Mouse (Mus musculus): ENCODE measurements around the gene Ice1. TPM values are rescaled to one million over a fixed set of nuclear protein-coding genes. Genes with fewer than 3 reads are reported as not detected.
A peak's percentile ranks its signal among the peaks of the same experiment; 100 is the strongest.

Gene Ice1
- polyA plus RNA-seq (2015; fragmentation: Nextera tagmentation; extraction: Ambion mirVana): 16.0 and 19.0 TPM in 2 replicates

DNA sequence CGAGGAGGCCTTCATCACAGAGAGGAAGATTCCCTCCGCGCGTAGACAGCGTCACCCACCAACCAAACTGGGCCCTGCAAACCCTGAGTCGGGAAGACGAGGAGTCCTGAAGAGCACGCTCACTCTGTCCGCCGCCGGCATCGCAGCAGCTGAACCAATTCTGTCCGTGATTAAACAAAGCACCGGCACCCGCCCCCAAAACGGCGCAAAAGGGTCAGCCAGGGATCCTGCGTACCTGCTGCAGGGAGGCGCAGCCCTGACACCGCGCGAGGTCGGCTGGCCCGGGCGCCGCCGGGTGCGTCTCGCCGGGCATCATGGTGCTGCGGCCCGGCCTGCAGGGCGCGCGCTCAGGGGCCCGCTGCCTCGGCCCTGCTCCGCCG is at the start of gene Ice1:
Gene Ice1, minus strand, starts transcription at position 353 of the 380 bp plus-strand sequence.
- Histone ChIP-seq H3K4me3 (replicated peaks) (peak within 1 kb of the TSS; percentile 78), H3K9ac (peak within 1 kb of the TSS; percentile 90), H3K4me1 (peaks cover 20% of the 10 kb centered on the region), H3K9me3 (replicated peaks) (no peaks in the 10 kb centered on the region), H3K27me3 (no peaks in the 10 kb centered on the region), H3K4me2 (replicated peaks) (peak within 1 kb of the TSS; percentile 78), H3K36me3 (no peaks in the 10 kb centered on the region), H3K27ac (replicated peaks) (peak within 1 kb of the TSS; percentile 91)
- peak; percentile 41; the same call in 1 of the 2 replicates for ATAC-seq (ENCODE audit: insufficient number of reproducible peaks, low FRiP score, low TSS enrichment, low read depth)
- under 1% methylated on average over 37 of the region's 39 CpGs for WGBS

DNA sequence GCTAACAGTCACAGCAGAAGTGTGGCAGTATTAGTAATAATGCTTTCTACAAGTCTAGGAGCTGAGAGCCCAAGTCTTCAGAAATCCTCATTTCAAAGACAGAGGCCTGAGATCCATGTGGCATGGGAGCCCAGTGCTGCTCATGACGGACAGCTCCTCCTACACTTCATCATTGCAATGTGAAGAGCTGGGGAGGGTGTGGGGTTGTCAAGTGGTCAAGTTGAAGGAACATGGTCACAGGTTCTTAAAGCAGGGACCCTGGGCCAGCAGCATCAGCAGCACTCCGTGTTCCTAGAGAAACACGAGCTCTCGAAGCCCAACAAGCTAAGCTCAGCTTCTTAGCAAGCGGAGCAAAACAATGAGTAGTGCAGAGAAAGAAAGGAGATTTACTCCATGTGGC is 48.4 kb upstream of the Ice1 start:
- H3K27ac ChIP-seq (replicated peaks): no peak overlapping the region
- H3K27me3 ChIP-seq: no peaks in the 10 kb centered on the region; the same call in 1 of the 2 replicates
- no peak overlapping the region for H3K4me2 ChIP-seq (replicated peaks)
- no peaks in the 10 kb centered on the region for H3K36me3 ChIP-seq
- H3K9ac ChIP-seq: no peak overlapping the region
- ATAC-seq (ENCODE audit: insufficient number of reproducible peaks, low FRiP score, low TSS enrichment, low read depth): no peak
- no peak overlapping the region for H3K4me3 ChIP-seq (replicated peaks)
- H3K9me3 ChIP-seq (replicated peaks): no peaks in the 10 kb centered on the region
- no peaks in the 10 kb centered on the region for H3K4me1 ChIP-seq
- WGBS: 70% methylated on average over 5 of the region's 5 CpGs

DNA sequence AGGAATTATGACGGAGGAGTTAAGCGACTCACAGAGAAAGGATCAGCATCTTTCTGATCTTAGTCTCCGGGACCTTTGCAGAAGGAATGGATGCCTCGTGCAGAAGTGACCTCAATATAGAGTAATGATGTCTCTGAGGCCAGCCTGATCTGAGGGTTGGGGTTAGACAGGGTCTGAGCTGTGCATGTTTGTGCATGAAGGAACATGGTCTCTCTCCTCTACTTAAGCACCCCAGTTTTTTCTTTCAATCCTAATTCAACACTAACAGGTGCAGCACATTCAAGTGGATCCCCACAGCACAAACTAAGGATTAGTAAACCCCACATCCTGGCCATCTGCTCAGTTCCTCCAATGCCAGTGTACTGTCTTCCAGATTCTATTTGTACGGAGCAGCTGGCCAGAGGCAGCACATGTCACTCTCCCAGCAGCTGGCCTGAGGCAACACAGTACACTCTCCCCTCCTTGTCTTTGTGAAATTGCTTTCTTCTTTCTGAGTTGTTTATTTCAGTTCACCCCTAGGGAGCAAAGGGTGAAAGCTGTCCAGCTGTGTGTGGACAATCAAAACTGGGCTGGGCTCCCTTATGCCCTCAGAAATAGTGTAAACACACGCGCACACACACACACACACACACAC is 47.7 kb upstream of the Ice1 start:
- no peak overlapping the region for H3K4me2 ChIP-seq (replicated peaks)
- H3K9ac ChIP-seq: no peak overlapping the region
- no peaks in the 10 kb centered on the region for H3K4me1 ChIP-seq
- no peaks in the 10 kb centered on the region for H3K36me3 ChIP-seq
- ATAC-seq (ENCODE audit: insufficient number of reproducible peaks, low FRiP score, low TSS enrichment, low read depth): peak; percentile 41; the same call in 1 of the 2 replicates
- H3K9me3 ChIP-seq (replicated peaks): no peaks in the 10 kb centered on the region
- no peak overlapping the region for H3K4me3 ChIP-seq (replicated peaks)
- 64% methylated on average over 7 of the region's 7 CpGs for WGBS
- no peaks in the 10 kb centered on the region; the same call in 1 of the 2 replicates for H3K27me3 ChIP-seq
- no peak overlapping the region for H3K27ac ChIP-seq (replicated peaks)

DNA sequence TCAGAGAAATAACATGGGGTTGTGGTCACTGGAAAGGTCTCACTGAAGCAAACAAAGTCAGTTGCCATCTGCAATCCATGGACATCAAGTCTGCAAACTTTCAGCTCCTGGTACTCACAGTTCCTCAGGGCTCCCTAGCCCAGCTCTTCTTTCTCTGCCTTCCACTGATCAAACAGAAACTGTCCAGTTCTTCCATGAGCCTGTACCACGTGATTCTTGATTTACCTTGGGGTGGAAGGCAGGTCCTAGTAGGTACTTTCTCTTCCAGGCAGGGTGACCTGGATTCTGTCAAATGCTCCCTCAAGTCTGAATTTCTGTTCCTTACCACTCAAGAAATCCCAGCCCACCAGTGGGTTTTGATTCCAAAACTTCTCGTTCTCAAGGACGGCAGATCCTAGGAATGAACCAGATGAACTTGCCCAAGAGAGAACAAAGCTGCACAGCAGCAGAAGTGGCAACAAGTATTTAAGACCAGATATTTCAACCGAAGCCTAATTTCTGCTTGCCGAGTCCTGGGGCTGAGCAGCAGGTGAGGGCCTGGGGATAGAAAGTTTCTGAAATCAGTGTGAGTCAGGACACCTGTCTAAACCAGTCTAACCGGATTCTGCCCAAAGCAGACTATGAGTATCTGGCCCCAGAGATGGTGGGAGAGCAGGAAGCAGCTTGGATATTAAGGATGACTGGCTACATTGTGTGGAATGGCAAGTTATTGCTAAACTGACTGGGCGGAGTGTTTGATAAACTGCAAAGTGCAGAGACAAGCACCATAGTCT is 44.2 kb upstream of the Ice1 start:
- Histone ChIP-seq H3K27ac (replicated peaks) (no peak overlapping the region), H3K4me1 (no peaks in the 10 kb centered on the region), H3K9me3 (replicated peaks) (no peaks in the 10 kb centered on the region), H3K9ac (no peak overlapping the region), H3K36me3 (no peaks in the 10 kb centered on the region), H3K4me3 (replicated peaks) (no peak overlapping the region), H3K27me3 (no peaks in the 10 kb centered on the region; the same call in 1 of the 2 replicates), H3K4me2 (replicated peaks) (no peak overlapping the region)
- ATAC-seq (ENCODE audit: insufficient number of reproducible peaks, low FRiP score, low TSS enrichment, low read depth): peak; percentile 41; the same call in 1 of the 2 replicates
- 68% methylated on average over 7 of the region's 7 CpGs for WGBS

DNA sequence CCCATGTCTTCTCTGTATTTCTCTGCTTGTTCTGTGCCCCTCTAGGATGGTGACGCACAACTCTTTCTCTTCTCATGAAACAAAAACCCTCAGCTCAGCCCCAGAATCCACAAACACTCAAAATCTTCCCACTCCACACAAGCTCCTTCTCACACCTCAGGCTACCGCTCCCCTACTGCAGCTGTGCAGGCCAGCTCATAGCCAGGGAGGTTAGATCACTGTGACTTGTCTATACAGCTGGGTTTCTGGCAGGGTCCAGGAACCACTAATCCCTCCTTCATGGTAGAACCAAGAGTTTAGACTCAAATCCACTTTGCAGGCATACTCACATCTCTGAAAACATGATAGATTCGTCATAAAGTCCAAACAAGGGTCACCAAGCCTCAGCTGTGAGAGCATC is 42.9 kb upstream of the Ice1 start:
- 83% methylated on average over 3 of the region's 3 CpGs for WGBS
- Histone ChIP-seq H3K9me3 (replicated peaks) (no peaks in the 10 kb centered on the region), H3K4me1 (no peaks in the 10 kb centered on the region), H3K4me2 (replicated peaks) (no peak overlapping the region), H3K9ac (no peak overlapping the region), H3K4me3 (replicated peaks) (no peak overlapping the region), H3K36me3 (no peaks in the 10 kb centered on the region), H3K27ac (replicated peaks) (no peak overlapping the region), H3K27me3 (no peaks in the 10 kb centered on the region; the same call in 1 of the 2 replicates)
- no peak for ATAC-seq (ENCODE audit: insufficient number of reproducible peaks, low FRiP score, low TSS enrichment, low read depth)

DNA sequence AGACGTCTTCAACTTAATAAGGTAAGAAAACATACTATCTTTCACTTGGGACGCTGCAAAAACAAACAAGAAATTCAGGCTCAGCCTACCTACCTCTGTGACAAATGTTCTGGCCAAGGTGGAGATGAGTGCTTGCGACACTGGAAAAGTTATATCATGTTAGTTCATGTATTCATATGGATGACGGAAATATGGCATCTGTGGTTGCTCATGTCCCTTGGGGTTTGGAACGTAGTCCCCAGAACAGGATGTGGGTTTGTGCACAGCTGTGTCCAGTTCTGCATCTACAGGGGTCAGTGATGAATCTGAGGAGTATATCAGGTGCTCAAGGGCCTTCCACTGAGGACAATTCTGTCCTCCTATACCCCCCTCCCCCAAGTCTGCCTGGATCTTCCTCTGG is 40.3 kb upstream of the Ice1 start:
- no peak for ATAC-seq (ENCODE audit: insufficient number of reproducible peaks, low FRiP score, low TSS enrichment, low read depth)
- Histone ChIP-seq H3K9ac (no peak overlapping the region), H3K4me3 (replicated peaks) (no peak overlapping the region), H3K9me3 (replicated peaks) (no peaks in the 10 kb centered on the region), H3K36me3 (no peaks in the 10 kb centered on the region), H3K27ac (replicated peaks) (no peak overlapping the region), H3K4me2 (replicated peaks) (no peak overlapping the region), H3K27me3 (no peaks in the 10 kb centered on the region; the same call in 1 of the 2 replicates), H3K4me1 (no peaks in the 10 kb centered on the region)
- 66% methylated on average over 5 of the region's 5 CpGs for WGBS

DNA sequence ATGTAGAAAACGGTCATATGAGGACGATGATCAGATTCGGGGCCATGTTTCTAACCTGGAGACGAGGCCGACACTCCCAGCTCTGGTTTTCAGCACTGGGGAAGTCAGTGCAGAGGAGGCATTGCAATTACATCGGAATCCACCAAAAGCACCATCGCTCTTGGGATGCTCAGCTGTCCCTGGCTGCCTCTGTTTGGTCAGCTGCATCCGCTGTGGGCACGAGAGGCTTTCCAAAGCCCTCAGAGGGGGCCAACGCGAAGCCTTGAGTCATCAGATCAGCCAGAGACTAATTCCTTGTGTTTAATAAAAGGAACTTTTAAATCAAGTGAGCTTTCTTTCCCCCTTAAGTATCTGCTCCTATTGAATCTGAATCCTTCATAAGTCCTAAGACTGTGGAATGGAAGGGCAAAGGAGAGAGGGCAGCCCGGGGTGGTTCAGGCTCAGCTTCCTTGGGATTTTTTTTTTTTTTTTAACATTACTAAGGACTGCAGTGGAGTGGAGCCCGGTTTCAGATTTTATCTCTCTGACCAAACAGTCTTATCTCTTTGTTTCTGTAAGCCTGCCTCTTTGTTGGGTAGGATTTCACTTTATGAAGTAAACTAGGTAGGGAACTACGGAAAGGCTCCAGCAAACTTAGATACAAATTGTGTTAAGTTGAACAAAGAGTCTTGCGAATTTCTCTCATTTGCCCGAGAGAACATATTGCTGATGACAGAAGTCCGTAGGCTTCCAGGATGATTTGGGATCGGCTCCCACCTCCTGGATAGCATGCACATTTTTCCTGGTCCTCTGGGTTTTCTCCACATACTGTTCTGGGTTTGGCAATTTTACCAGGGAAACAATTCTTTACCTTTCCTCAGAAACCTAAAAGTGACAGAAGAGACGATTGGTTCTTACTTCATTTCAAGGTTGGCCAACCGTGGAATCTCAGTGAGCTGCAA is 39.1 kb upstream of the Ice1 start:
- Histone ChIP-seq H3K4me2 (replicated peaks) (no peak overlapping the region), H3K27me3 (no peaks in the 10 kb centered on the region), H3K4me1 (no peaks in the 10 kb centered on the region), H3K27ac (replicated peaks) (no peak overlapping the region), H3K4me3 (replicated peaks) (no peak overlapping the region), H3K9me3 (replicated peaks) (no peaks in the 10 kb centered on the region), H3K36me3 (no peaks in the 10 kb centered on the region), H3K9ac (no peak overlapping the region)
- ATAC-seq (ENCODE audit: insufficient number of reproducible peaks, low FRiP score, low TSS enrichment, low read depth): no peak
- 60% methylated on average over 20 of the region's 20 CpGs for WGBS

DNA sequence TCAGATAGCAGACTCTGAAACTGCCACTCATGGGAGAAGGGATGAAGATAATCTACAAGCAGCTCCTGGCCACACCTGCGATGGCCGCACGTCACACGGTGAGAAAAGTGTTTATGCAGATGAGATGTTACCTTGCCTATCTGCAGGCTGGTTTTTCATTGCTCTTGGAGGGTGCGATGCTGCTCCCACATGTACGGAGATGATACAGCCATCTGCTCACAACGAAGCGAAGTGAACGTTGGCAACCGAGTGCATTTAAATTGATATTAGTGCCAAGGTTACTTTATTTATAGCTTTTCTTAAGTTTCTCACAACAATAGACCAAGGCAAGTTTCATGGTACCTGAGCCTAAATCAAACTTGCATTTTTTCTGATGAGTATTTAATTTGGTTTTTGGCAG is 37.6 kb upstream of the Ice1 start:
- 86% methylated on average over 10 of the region's 10 CpGs for WGBS
- Histone ChIP-seq H3K9ac (no peak overlapping the region), H3K9me3 (replicated peaks) (no peaks in the 10 kb centered on the region), H3K27ac (replicated peaks) (no peak overlapping the region), H3K36me3 (no peaks in the 10 kb centered on the region), H3K4me3 (replicated peaks) (no peak overlapping the region), H3K27me3 (no peaks in the 10 kb centered on the region), H3K4me1 (no peaks in the 10 kb centered on the region), H3K4me2 (replicated peaks) (no peak overlapping the region)
- ATAC-seq (ENCODE audit: insufficient number of reproducible peaks, low FRiP score, low TSS enrichment, low read depth): no peak

DNA sequence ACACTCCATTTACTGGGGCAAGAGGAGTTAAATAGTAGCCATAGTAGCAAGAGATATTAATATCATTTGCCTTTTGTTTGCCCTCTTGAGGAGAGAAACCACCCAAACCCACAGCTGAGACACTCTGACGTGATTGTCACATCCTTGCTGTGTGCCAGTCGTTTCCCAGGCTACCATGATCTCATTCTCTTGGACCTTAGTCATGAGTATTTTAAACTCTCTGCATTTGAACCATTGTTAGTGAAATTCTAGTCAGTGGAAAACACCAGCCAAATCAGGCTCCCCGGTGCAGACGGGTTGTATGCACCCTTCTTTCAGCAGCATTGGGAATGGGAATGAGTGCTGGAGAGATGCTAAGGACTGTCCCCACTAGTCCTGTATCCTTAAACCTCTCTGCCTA is 32.6 kb upstream of the Ice1 start:
- no peak overlapping the region for H3K4me2 ChIP-seq (replicated peaks)
- H3K36me3 ChIP-seq: no peaks in the 10 kb centered on the region
- H3K9me3 ChIP-seq (replicated peaks): no peaks in the 10 kb centered on the region
- H3K27ac ChIP-seq (replicated peaks): no peak overlapping the region
- 69% methylated on average over 4 of the region's 4 CpGs for WGBS
- H3K4me1 ChIP-seq: no peaks in the 10 kb centered on the region
- H3K27me3 ChIP-seq: no peaks in the 10 kb centered on the region
- no peak overlapping the region for H3K4me3 ChIP-seq (replicated peaks)
- H3K9ac ChIP-seq: no peak overlapping the region
- no peak for ATAC-seq (ENCODE audit: insufficient number of reproducible peaks, low FRiP score, low TSS enrichment, low read depth)

DNA sequence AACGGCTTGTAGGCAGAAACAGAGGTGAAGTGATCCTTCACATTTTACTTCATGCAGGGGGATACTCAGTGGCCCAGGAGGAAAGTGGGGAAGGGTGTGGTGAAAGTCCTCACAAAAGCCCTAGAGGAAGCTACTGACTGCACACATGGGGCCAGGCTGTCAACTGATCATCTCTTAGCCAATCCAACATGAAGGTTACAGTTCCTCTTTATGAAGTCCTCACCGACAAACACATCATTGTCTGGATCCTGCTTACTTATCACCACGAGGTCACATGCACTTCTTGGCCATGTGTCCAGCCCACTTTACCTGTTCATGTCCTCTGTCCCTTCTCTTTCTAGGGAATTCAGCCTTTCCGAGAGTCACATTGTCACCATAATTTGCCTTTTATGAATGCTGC is 22.3 kb upstream of the Ice1 start:
- Histone ChIP-seq H3K4me1 (no peaks in the 10 kb centered on the region), H3K4me3 (replicated peaks) (no peak overlapping the region), H3K9ac (no peak overlapping the region), H3K27me3 (no peaks in the 10 kb centered on the region), H3K4me2 (replicated peaks) (no peak overlapping the region), H3K36me3 (no peaks in the 10 kb centered on the region), H3K27ac (replicated peaks) (no peak overlapping the region), H3K9me3 (replicated peaks) (no peaks in the 10 kb centered on the region)
- ATAC-seq (ENCODE audit: insufficient number of reproducible peaks, low FRiP score, low TSS enrichment, low read depth): no peak
- 79% methylated on average over 4 of the region's 4 CpGs for WGBS

DNA sequence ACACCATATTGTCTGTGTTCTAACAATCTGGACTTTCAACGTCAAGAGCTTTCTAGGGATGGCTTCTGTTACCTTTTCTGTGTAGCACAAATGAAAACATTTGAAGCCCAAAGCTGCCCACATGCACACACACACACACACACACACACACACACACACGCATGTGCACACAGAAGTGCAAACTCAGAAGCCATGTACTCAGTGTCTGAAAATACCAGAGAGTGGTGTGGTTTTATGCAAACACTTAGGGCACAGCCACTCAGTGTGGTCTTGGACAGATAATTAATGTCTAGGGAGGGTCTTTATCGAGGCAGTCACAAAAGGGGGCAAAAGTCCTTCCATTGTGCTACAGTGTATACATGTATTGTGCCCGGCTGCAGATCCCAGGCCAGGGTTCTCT is 19.3 kb upstream of the Ice1 start:
- Histone ChIP-seq H3K4me2 (replicated peaks) (no peak overlapping the region), H3K36me3 (no peaks in the 10 kb centered on the region), H3K9me3 (replicated peaks) (no peaks in the 10 kb centered on the region), H3K9ac (no peak overlapping the region), H3K27me3 (no peaks in the 10 kb centered on the region), H3K27ac (replicated peaks) (no peak overlapping the region), H3K4me1 (peaks cover 5% of the 10 kb centered on the region; the same call in 1 of the 2 replicates), H3K4me3 (replicated peaks) (no peak overlapping the region)
- no peak for ATAC-seq (ENCODE audit: insufficient number of reproducible peaks, low FRiP score, low TSS enrichment, low read depth)
- 72% methylated on average over 4 of the region's 4 CpGs for WGBS
